Mouse (Mus musculus): ENCODE results near the gene Kif6. TPM values are rescaled to one million over a fixed set of nuclear protein-coding genes. Genes with fewer than 3 reads are reported as not detected.

The Kif6 gene
- polyA plus RNA-seq, 1 experiment: 0.05 TPM

GRCm38 (mm10) chr17:49816703-49817102 lies 201.8 kb downstream of the Kif6 start:
- Histone ChIP-seq H3K36me3 (ENCODE audit: control insufficient read depth, insufficient read depth, low read length) (no peaks in the 10 kb centered on the region), H3K4me3 (ENCODE audit: low read depth, low read length) (no peak overlapping the region), H3K27ac (ENCODE audit: insufficient read depth, low read depth, low read length) (no peak overlapping the region), H3K27me3 (ENCODE audit: control insufficient read depth, insufficient read depth, low read length) (no peaks in the 10 kb centered on the region), H3K4me1 (ENCODE audit: control insufficient read depth, insufficient read depth, insufficient read length, low read length) (no peaks in the 10 kb centered on the region)
- 70% methylated on average over 5 of the region's 5 CpGs for WGBS
- no peak for TF ChIP-seq POLR2A (IDR thresholded peaks at IDR 0.05; ENCODE audit: low read depth, low read length)
- no peak for TF ChIP-seq CTCF (IDR thresholded peaks at IDR 0.05; ENCODE audit: extremely low read depth, insufficient read length, insufficient replicate concordance, low read depth, low read length)

GRCm38 (mm10) chr17:49820203-49820602 lies 205.3 kb downstream of the Kif6 start:
- Histone ChIP-seq H3K36me3 (ENCODE audit: control insufficient read depth, insufficient read depth, low read length) (no peaks in the 10 kb centered on the region), H3K4me1 (ENCODE audit: control insufficient read depth, insufficient read depth, insufficient read length, low read length) (no peaks in the 10 kb centered on the region), H3K27me3 (ENCODE audit: control insufficient read depth, insufficient read depth, low read length) (no peaks in the 10 kb centered on the region), H3K4me3 (ENCODE audit: low read depth, low read length) (no peak overlapping the region), H3K27ac (ENCODE audit: insufficient read depth, low read depth, low read length) (no peak overlapping the region)
- 89% methylated on average over 4 of the region's 4 CpGs for WGBS
- TF ChIP-seq POLR2A (IDR thresholded peaks at IDR 0.05; ENCODE audit: low read depth, low read length): no peak
- no peak for TF ChIP-seq CTCF (IDR thresholded peaks at IDR 0.05; ENCODE audit: extremely low read depth, insufficient read length, insufficient replicate concordance, low read depth, low read length)

- 57% methylated on average over 6 of the region's 6 CpGs for WGBS
- TF ChIP-seq POLR2A (IDR thresholded peaks at IDR 0.05; ENCODE audit: low read depth, low read length) (no peak), CTCF (IDR thresholded peaks at IDR 0.05; ENCODE audit: extremely low read depth, insufficient read length, insufficient replicate concordance, low read depth, low read length) (no peak)
- Histone ChIP-seq H3K36me3 (ENCODE audit: control insufficient read depth, insufficient read depth, low read length) (no peaks in the 10 kb centered on the region), H3K27me3 (ENCODE audit: control insufficient read depth, insufficient read depth, low read length) (no peaks in the 10 kb centered on the region), H3K27ac (ENCODE audit: insufficient read depth, low read depth, low read length) (no peak overlapping the region), H3K4me1 (ENCODE audit: control insufficient read depth, insufficient read depth, insufficient read length, low read length) (no peaks in the 10 kb centered on the region), H3K4me3 (ENCODE audit: low read depth, low read length) (no peak overlapping the region)
Measured at GRCm38 (mm10) chr17:49824142-49824840, 209.4 kb downstream of the Kif6 start.

- H3K36me3 ChIP-seq (ENCODE audit: control insufficient read depth, insufficient read depth, low read length): no peaks in the 10 kb centered on the region
- H3K4me1 ChIP-seq (ENCODE audit: control insufficient read depth, insufficient read depth, insufficient read length, low read length): no peaks in the 10 kb centered on the region
- H3K27me3 ChIP-seq (ENCODE audit: control insufficient read depth, insufficient read depth, low read length): no peaks in the 10 kb centered on the region
- H3K27ac ChIP-seq (ENCODE audit: insufficient read depth, low read depth, low read length): no peak overlapping the region
- TF ChIP-seq POLR2A (IDR thresholded peaks at IDR 0.05; ENCODE audit: low read depth, low read length) (no peak), CTCF (IDR thresholded peaks at IDR 0.05; ENCODE audit: extremely low read depth, insufficient read length, insufficient replicate concordance, low read depth, low read length) (no peak)
- 60% methylated on average over 7 of the region's 7 CpGs for WGBS
- no peak overlapping the region for H3K4me3 ChIP-seq (ENCODE audit: low read depth, low read length)
Measured at GRCm38 (mm10) chr17:49824841-49825450, 210.0 kb downstream of the Kif6 start.

- no peaks in the 10 kb centered on the region for H3K36me3 ChIP-seq (ENCODE audit: control insufficient read depth, insufficient read depth, low read length)
- TF ChIP-seq POLR2A (IDR thresholded peaks at IDR 0.05; ENCODE audit: low read depth, low read length) (no peak), CTCF (IDR thresholded peaks at IDR 0.05; ENCODE audit: extremely low read depth, insufficient read length, insufficient replicate concordance, low read depth, low read length) (no peak)
- no peak overlapping the region for H3K4me3 ChIP-seq (ENCODE audit: low read depth, low read length)
- no peak overlapping the region for H3K27ac ChIP-seq (ENCODE audit: insufficient read depth, low read depth, low read length)
- H3K27me3 ChIP-seq (ENCODE audit: control insufficient read depth, insufficient read depth, low read length): no peaks in the 10 kb centered on the region
- no peaks in the 10 kb centered on the region for H3K4me1 ChIP-seq (ENCODE audit: control insufficient read depth, insufficient read depth, insufficient read length, low read length)
- WGBS: 84% methylated on average over 5 of the region's 5 CpGs
Measured at GRCm38 (mm10) chr17:49825831-49826230, 210.9 kb downstream of the Kif6 start.

- Histone ChIP-seq H3K27me3 (ENCODE audit: control insufficient read depth, insufficient read depth, low read length) (no peaks in the 10 kb centered on the region), H3K4me1 (ENCODE audit: control insufficient read depth, insufficient read depth, insufficient read length, low read length) (no peaks in the 10 kb centered on the region), H3K36me3 (ENCODE audit: control insufficient read depth, insufficient read depth, low read length) (no peaks in the 10 kb centered on the region), H3K27ac (ENCODE audit: insufficient read depth, low read depth, low read length) (no peak overlapping the region), H3K4me3 (ENCODE audit: low read depth, low read length) (no peak overlapping the region)
- 56% methylated on average over 3 of the region's 3 CpGs for WGBS
- no peak for TF ChIP-seq POLR2A (IDR thresholded peaks at IDR 0.05; ENCODE audit: low read depth, low read length)
- no peak for TF ChIP-seq CTCF (IDR thresholded peaks at IDR 0.05; ENCODE audit: extremely low read depth, insufficient read length, insufficient replicate concordance, low read depth, low read length)
Measured at GRCm38 (mm10) chr17:49831745-49832144, 216.8 kb downstream of the Kif6 start.

- Histone ChIP-seq H3K27ac (ENCODE audit: insufficient read depth, low read depth, low read length) (no peak overlapping the region), H3K36me3 (ENCODE audit: control insufficient read depth, insufficient read depth, low read length) (no peaks in the 10 kb centered on the region), H3K4me1 (ENCODE audit: control insufficient read depth, insufficient read depth, insufficient read length, low read length) (no peaks in the 10 kb centered on the region), H3K4me3 (ENCODE audit: low read depth, low read length) (no peak overlapping the region), H3K27me3 (ENCODE audit: control insufficient read depth, insufficient read depth, low read length) (no peaks in the 10 kb centered on the region)
- TF ChIP-seq CTCF (IDR thresholded peaks at IDR 0.05; ENCODE audit: extremely low read depth, insufficient read length, insufficient replicate concordance, low read depth, low read length) (no peak), POLR2A (IDR thresholded peaks at IDR 0.05; ENCODE audit: low read depth, low read length) (no peak)
- 76% methylated on average over 5 of the region's 5 CpGs for WGBS
Measured at GRCm38 (mm10) chr17:49834044-49834545, 219.2 kb downstream of the Kif6 start.
